Mouse (Mus musculus) spleen, adult 18-20 months (tissue): ENCODE measurements at regions not wholly inside any gene's neighbourhood (a gene's known extent, or its start where the extent isn't known, plus 50 kb on each side); places are given as distances from the start of the nearest gene placed in this dataset.

ENCODE experiments used
- DNase-seq, 2 experiments: peaks; one replicate each; pipeline ENCODE4 v3.0.0; 2022; ENCODE audit warnings: mixed read lengths in 2 of 2

DNA sequence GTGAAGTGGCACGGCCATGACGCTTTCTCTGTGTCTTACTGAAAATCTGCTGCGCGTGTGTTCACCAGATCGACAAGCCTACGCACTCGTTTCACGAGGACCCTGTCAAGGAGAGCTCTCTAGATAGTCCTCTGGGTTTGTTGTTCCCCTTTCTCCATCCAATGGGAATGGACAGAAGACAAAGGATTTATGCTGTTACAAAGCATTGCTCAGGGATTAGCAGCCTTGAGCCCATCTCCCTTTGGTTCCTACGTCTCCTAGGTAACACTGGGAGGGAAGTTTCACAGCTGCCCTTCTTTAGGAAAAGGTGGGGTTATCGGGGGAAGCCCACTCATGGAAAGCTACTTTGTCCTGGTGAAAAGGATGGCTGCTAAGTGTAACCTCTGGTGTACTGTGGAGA, 212.7 kb upstream of the Tbc1d5 start:
- DNase-seq, result no peak

DNA sequence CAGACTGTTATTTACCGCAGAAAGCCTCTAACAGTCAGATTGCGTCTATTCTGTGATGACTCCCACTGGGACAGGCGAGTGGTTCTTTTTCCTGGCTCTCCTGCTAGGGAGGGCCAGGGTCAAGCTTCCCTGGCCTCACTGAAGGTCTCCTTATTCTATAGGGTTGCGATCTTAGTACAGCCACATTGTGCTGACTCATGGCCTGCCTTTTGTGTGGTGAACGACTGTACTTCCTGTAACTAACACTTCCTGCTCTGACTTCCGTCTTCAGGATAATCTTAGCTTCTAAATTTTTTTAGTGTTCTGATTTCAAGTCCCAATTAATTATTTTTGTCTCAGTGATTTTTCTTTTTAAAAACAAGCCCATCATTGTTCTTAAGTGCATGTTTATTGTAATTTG, 203.4 kb upstream of the Tbc1d5 start:
- no peak for DNase-seq

DNA sequence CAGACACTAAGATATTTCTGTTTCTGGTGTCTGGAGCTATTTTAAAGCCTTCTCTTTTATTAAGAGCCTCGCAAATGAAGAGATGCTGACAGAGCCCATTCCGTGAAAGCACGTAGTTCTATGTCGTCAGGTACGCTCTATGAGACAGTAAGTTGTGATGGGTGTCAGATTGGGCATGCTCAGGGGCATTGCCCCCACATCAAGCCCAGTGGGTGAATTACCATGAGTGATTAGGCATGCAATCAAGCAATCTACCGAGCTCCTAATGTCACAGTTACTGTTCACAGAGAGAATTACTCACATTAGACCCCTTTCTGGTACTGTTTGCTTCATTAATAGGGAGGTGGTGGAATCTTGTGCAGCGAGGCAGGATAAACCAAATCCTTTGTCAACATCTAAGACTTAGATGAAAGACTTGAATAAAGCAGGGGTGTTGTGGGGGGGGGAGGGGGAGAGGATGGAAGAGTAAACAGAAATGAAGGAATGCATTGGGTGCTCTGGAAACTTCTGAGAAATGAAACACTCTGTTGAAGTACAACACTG, 192.9 kb upstream of the Tbc1d5 start:
- DNase-seq, result no peak

DNA sequence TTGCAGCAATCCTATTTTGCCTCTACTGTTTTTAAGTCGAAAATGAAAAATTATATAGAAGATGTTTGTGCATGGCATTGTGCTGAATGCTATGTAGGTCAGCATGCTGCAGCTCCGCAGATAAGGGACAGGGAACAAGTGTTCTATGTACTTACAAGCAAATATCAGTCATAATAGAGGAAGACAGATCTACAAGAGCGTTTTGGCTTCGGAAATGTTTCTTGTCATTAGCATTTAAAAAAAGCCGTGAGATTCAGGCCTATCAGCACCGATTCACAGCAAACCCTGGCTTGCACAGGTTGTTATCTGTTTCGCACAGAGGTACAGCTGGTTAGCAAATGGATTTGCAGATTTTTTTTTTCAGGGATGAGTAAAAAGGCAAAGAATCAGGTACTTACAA, 191.8 kb upstream of the Tbc1d5 start:
- DNase-seq, result no peak

DNA sequence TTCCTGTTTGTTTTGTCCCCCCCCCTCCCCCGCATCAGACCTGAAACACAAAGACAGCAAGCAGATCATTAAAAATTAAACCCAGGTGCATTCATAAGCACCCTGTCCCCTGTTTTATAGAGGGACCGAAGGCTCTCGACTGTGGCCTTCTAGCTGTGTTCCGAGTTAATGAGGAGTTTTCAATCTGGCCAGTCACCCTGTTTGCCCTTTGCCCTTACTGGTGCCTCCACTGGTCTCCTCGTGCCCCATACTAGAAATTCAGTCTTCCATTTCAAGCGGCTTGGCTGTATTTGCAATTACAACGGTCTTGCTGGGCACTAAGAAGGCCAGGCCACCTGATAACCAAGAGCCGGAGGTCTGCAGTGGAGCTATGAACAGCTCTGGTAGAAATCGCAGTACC, 190.9 kb upstream of the Tbc1d5 start:
- DNase-seq, result no peak

DNA sequence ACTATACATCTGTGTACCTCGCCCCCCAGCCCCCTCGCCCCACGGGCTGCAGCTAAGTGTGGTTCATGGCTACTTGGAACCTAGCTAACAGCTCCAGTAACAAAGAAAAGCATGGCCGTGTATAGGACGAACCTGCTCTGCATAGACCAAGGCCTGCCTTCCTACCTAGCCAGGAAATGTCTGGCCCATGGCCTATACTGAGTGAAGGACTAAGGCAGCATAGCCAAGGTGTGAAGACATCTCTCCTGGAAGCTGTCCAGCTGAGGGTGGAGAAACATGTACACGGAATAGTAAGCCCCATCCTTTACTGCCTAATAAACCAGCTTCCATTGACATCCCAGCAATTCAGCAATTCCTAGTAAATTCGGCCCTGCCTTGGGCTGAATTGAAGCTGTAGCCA, 183.6 kb upstream of the Tbc1d5 start:
- DNase-seq, result no peak

DNA sequence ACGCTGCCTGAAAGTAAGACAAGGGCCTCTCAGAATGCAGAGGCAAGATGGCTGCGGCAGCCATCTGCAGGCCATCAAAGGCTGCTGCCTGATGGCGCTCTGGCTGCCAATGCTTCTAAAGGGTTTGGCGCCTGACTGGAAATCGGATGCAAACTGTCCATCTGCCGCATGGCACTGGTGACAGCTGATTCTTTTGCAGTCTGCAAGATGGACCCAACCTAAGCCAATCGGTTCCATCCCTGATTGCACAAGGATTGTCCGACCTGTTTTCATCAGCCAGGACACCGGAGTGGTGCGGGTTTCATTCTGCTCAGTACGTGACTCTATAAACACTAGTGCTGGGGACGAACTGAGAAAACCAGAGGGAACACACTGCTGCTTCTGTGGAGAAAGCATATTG, 183.1 kb upstream of the Tbc1d5 start:
- no peak for DNase-seq

DNA sequence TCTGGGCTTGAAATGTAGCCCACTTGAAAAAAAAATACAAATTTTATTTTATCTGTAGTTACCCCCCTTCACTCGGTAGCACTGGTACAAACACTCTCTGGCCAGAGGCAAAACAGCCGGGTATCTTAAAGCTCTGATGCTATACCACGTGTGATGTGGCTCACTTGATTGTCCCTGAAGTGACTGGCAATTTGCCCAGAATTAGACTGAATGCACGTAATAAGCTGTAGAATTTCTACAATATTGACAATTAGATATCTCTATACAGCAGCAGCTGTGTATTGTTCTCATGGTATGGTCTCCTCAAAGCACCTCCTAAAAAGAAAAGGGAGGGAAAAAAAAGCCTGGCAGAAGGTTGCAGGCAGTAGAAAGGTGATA, 179.2 kb upstream of the Tbc1d5 start:
- DNase-seq, result no peak

DNA sequence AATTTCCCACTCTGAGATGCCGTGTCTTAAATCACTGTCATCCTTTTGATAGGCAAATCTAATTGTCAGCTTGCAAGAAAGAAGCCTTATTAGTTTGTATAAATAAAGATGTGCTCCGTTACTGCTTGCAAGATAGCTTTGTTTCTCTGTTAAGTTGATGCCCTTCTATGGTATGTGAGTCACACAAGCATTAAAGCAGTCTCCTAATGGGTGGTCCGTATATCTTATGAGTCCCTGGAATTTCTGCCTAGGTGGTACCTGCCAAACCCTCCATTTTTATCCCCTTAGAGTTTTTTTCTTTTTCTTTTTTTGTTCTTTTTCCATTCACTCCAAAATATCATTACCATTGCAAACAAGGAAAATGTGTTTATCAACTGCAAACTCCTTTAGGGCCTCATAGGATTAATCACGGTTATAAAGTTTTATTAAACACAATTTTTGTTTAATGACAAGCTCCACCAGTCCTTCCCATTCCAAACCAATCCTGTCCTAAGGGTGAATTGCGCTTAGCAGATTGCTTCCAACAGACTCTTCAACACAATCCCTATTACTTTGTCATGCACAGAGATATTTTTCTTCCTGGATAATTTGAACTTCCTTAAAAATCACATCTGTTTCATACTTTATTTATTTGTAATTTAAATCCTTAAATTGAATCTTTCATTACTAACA, 178.7 kb upstream of the Tbc1d5 start:
- no peak for DNase-seq

DNA sequence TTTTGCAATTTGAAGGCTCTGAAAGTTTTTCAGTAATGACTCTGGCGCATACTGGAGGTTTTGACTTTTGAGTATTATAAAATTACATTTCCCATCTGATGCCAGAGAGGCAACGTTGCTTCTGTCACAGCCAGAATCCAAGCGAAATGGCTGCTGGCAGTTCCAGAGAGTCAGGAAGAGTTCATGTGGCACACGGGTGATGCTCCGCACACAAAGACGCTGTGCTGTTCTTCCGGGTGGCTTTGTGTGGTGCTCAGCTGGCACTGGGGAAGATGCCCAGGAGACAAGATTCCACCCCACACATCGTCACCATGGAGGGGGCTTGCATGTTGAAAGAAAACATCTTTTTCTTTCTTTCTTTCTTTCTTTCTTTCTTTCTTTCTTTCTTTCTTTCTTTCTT, 177.3 kb upstream of the Tbc1d5 start:
- no peak for DNase-seq

DNA sequence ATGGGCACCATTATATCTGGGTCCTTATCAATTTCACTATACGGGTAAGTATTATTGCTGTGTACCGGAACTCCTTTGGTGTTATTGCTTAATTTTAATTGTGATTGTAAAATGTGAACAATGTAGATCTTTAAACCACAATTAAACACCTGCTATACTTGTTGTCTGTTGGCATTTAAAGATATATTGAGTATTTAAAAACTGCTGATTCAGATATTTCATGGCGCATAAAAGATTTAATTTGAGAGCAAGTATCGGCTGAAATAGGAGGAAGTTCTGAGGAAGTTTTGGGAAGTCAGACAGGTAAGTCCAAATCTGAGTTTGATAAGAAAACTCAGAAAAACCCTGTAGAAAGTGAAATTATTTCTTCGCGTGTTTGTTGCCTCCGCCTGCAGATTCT, 142.7 kb upstream of the Tbc1d5 start:
- no peak for DNase-seq

DNA sequence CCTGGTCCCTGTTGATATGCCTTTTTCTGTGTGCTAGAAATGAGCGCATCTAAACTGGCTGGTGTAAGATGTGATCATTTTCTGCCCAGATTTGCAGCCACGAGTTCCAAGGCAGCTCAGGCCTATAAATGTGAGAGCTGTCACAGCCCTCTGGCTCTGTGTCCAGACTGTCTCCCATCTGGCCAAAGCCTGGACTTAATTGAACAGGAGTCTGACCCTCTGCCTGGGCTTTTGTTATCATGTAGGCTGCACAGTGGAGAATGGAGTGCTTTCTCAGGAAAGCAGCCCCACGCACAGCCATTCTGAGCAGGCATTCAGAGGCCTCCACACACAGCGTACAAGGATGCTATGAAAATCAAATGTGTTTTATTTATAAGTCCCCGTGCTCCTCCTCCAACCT, 141.9 kb upstream of the Tbc1d5 start:
- DNase-seq, result no peak

DNA sequence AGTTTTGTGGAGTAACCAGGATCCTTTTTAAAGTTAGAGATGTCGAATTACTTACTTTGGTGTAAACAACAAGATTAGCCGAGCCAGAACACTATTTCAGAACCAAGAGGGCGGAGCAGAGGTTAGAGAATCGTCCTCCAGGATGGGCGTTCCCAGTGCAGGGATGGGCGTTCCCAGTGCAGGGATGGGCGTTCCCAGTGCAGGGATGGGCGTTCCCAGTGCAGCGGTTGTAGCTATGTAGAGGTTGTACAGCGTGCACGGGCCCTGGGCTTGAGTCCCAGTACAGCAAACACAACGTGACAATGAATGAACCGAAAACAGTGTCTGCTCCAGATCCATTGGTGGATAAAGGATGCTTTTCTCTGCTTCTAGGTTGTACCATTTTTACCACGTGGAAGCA, 125.8 kb upstream of the Tbc1d5 start:
- no peak for DNase-seq

DNA sequence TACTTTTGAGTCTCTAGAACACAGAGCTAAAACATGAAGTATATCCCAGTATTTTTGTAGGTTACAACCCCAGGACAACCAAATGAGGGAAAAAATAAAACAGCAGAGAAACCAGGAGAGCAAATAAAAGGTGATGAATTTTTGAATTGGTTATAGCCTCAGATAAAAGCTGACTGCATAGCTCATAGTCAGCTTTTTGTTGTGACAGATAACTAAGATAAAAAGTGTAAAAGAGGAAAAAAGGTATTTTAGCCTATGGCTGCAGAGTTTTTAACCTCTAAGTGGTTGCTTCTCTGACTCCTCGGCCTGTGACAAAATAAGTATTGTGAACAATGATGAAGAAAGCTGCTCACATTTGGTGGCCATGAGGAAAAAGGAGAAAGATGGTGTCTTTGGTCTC, 111.6 kb upstream of the Tbc1d5 start:
- DNase-seq, result no peak

DNA sequence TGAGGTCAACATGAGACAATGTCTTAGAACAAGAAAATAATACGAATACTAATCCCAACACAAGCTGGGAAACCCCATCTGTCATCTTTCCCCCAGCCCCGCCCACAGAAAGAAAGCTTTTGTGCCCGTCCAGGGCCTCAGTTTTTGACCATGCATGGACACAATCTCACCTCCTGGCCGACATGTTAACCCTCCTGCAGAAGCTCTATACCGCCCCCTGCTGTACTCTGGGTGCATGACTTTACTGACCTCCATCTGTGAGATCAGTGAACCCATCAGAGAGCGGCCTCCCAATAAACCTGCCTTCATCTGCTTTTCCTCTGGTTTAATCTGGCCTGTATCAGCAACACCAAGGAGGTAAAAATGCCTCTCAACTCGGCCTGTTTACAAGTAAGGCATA, 109.6 kb upstream of the Tbc1d5 start:
- peak; percentile 62 to 83 for DNase-seq

DNA sequence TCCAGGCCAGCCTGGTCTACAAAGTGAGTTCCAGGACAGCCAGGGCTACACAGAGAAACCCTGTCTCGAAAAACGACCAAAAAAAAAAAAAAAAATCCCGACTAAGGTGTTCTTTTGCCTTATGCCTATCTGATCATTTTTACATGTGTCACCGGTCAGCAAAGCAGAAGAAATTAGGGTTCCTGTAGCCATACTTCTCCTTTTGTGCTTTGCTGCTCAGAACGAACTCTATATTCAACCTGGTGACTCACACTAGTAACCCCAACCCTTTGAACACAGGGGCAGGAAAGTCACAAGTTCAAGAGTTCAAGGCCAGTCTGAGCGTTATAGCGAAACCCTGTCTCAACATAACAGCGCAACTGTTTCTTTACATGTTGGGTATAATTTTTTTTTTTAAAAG, 108.7 kb upstream of the Tbc1d5 start:
- DNase-seq, result no peak

DNA sequence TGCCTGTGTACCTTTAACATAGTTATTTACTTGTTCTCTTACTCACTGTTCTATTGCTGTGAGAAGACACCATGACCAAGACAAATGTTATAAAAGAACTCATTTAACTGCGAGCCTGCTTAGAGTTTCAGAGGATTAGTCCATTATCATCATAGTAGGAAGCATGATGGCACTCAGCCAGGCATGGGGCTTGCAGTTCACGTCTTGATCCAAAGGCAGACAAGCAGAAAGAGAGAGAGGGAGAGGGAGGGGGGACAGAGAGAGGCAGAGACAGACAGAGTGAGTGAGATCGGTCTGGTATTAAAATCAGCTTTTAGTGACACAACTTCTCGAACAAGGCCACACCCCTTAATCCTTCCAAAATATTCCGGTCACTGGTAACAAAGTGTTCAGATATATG, 106.2 kb upstream of the Tbc1d5 start:
- DNase-seq, result no peak

DNA sequence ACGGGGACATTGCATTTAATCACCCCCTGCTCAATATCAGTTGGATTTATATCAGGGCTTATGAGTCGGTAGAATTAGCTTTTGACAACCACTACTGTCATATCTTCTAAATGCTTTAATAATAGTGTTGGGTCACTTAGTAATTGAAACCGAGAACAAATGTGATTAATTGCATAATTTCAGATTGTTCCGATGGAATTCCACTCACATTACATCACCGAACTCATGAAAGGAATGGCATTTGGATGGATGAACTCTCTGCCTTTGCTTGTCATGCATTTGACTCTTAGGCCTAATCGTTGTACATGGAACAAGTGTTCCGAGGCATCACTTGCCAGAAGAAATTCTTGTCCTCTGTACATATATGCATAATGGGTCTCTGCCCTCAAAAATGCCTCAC, 99.6 kb upstream of the Tbc1d5 start:
- DNase-seq, result no peak

DNA sequence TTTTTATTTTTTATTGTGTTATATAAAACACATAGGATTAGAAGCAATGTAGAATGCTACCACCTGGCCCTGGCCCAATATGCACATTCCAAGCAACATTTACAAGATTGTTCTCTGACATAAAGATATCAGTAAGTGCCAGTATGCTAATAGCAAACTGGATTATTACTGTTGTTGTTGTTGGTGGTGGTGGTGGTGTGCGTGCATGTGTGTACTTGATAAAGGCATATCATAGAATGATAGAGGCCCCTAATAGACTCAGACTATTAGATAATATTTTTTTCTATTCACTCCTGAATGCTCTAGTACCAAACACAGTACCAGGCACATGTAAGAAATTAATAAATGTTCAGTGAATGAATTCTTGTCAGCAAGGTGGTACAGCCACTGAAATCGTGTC, 98.9 kb upstream of the Tbc1d5 start:
- DNase-seq, result no peak

DNA sequence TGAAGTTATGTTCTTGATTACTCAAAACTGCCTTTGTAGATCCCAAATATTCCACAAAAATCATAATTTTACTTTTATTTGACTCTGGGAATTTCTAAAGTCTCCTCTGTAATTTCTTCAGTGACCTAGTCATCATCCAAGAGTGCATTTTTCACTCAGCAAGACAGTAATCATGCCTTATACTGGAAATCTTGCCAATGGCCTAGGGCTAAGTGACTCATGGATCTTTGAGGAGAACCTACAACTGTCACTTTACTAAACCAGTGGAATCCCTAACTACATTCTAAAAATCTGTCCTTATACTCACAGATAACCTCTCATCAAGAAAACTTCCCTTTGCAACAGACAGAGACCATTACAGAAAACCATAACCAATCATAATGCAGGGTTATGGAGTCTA, 98.0 kb upstream of the Tbc1d5 start:
- no peak for DNase-seq

DNA sequence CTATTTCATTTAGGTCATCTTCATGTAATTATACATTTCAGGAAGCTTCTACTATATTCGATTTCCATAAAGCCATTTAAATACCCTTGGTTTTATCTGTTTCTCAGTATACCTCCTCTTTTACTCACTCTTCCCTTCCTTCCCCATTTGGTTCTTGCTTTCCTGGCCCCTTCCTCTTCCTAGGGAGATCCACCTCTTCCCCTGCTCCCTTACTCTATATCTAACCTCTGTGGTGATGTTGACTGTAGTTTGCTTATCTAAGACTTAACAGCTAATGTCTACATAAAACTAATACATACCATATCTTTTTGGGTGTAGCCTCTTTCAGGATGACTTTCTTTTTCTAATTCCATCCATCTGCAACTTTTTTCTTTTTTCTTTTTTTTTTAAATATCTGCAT, 92.9 kb upstream of the Tbc1d5 start:
- no peak for DNase-seq

DNA sequence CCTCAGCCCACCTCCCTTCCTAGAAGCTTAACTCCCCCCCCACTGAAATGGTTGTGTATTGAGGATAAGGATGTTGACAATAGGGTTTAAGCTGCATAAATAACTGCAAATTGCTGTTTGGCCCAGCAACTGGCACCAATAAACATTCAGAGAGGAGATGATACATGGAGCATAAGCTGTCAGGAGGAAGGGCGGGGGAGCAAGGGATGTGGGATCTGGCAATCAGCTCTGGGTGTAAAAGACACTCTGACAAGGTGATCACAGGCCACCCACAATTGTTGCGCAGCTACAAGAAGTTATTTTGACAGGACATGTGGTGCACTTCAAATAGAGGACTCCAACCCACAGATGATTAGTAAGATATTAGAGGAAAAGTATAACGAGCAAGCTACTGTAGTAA, 83.8 kb upstream of the Tbc1d5 start:
- DNase-seq, result no peak

DNA sequence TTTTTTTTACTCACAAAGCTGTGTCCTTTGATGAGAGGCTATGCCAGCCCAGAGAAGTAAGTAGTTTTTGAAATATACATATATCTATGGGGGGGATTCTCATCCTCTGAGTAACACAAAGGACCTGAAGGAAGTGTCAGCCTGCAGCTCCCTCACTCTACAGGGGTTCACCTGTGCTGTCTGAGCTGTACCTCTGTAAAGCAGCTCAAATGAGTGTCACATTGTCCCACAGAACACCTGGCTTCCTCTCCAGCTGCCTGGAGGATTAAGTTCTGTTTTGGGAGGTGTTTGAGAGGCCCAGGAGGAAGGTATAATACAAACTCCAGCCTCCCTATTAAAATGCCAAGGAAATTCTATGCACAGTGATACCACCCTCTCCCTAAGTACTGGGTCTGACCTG, 83.3 kb upstream of the Tbc1d5 start:
- no peak for DNase-seq

DNA sequence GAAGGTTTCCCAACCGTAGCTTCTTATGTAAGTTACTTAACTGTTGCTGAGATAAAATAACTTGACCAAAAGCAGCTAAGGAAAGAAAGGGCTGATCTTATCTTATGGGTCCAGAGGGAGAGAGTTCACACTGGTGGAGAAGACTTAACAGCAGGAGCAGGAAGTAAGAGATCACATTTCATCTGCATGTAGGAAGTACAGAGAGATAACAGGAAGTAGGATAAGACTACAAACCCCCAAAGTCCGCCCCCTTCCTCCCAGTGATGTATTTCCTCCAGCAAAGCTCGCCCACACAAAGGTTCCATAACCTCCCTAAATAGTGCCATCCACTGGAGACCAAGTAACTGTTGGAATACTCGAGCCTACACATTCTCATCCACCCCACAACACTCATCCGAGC, 79.2 kb upstream of the Tbc1d5 start:
- DNase-seq, result no peak

DNA sequence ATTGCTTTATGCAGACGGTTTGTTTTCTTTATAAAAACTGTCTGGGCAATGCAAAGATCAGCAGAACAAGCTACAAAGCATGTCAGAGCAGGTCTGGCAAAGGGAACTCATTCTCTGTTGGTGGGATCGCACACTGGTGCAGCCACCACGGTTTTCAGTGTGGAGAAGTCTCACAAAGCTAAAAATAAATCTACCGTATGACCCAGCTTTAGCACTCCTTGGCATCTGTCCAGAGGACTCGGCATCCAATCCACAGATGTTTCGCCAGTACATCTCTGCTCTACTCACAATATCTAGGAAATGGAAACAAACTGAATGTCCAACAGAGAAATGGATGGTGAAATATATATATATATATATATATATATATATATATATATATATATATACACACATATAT, 69.4 kb upstream of the Tbc1d5 start:
- DNase-seq, result no peak

DNA sequence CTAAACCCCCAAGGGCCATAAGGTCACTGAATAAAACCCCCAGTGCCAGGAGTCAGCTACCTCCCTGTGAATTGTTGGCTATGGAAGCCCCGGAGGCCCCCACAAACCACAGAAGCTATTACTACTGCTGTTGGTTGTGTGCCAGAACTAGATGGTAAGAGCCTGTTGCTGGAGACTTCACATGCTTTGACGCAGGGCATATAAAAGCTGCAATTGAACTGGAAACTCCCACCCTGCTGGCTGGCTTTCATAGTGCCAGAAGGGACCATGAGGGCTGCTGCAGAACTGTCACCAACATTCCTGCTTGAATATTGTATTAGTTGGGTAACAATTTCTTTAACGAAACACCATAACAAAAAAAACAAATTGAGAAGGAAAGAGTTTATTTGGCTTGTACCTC, 66.9 kb upstream of the Tbc1d5 start:
- no peak for DNase-seq
